Mouse (Mus musculus) CD4-positive, CD25-positive, alpha-beta regulatory T cell, adult 2 months (primary cell): Measurements from ENCODE around the gene Soga3.

ENCODE experiments used
- DNase-seq: peaks from one replicate; pipeline ENCODE4 v3.0.0-alpha.2; 2012; ENCODE audit warnings: low read depth, low spot score

The Soga3 gene

DNA sequence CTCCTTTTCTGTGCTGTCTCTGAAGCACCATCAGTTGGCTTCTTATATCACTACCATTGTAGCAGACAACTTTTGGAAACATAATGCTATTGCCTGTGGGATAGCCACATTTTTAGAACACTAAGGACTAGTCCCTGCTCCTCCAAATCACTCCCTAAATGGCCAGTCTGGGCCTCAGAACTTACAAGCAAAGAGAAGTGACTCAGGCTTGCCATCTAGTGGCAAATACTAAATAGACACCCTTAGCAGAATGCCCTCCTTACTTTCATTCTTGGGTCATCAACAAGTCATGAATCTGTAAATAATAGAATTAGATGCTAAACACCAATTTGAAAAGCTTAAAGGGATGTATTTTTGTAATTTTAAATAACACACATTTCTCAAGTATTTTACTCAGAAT lies 63.1 kb downstream of the Soga3 start:
- peak; percentile 27 for DNase-seq

DNA sequence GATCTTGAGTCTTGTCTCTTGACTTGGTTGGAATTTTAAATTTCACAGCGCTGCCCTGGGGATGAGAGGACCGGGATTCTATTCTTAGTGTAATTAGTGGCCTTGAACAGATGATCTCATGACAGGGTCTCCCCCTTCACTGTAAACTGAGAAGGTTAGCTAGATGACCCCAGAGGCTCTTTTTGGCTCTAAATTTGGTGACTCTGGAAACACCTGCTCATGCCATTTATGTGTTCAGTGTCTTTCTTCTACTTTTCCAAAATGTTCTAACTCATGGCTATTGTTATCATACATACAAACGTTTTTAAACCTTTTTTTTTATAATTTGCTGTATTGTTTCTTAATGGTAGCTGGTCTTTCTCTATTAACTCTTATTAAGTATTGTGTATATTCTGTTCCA lies 65.1 kb downstream of the Soga3 start:
- no peak for DNase-seq

DNA sequence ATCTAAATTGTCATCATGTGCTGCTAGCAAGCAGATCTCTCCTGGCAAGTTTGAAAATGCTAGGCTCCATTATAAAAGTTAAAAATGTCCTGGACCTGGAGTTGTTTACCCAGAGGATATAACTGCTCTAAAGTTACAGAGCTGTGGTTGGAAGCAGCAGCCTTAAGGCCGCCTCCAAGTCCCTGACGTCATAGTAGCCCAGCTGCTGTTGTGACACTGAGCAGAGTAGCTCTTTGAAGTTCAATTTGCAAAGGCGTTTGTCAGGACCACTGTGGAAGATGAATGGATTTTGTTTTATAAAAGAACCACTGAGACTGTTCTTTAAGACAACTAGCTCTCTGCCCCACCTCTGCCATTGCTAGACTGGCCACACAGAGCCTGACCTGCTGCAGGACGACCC lies 67.8 kb downstream of the Soga3 start, which contains the start of gene 9330159F19Rik:
Gene 9330159F19Rik, plus strand, starts transcription at position 154 of the 400 bp plus-strand sequence.
- DNase-seq = no peak

DNA sequence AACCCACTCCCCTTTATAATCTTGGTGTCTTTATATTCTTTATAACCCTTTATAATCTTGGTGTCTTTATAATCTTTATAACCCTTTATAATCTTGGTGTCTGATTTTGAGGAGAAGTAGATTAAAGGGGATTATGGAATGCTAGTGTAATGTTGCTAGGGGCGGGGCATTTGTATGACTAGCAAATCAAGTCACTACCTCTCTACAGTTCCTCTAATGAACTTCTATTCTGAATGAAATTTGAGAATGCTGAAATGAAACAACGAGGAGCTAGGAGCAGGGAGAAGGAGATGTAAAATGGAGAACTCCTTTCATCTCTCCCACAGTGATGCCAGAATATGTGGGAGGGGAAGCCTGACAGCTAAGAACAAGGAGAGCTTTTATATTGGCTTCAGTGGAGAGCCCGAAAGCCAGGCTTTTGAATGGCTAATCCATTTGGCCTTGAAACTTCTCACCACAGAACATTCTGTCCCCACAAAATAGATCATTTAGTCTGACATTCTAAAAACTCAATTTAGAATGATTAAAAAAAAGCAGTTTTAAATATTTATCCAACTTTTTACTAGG lies 70.0 kb downstream of the Soga3 start:
- DNase-seq = no peak

DNA sequence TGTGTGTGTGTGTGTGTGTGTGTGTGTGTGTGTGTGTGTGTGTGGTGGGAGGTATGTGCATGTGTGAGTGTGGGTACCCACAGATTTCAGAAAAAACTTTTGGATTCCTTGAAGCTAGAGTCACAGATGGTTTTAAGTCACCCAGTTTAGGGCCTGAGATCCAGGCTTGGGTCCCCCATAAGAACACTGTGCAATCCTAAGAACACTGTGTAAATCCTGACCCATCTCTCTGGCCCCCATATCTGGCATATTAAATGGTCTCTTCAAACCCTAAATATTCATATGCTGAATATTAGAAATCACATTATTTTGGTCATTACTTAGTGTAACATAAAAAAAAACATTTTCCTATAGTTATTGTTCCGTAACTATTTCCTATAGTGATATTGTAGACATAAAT lies 73.3 kb downstream of the Soga3 start:
- no peak for DNase-seq

DNA sequence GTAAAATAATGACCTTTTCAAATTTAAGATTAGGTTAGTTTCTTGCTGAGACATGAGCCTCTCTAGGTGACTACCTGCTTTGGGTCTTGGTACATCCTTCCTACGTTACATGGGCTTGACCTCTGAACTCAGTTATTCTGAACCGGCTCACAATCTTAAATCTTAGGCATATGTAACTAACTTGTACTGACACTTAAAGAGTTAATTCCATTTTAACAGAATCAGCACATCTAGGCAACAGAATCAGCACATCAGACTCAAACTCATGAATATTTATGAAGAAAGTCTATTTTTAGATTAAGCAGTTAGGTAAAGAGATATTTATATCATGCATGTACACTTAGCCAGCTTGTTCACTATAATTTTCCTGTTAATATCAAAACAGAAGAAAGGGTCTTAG lies 73.8 kb downstream of the Soga3 start:
- DNase-seq = no peak

DNA sequence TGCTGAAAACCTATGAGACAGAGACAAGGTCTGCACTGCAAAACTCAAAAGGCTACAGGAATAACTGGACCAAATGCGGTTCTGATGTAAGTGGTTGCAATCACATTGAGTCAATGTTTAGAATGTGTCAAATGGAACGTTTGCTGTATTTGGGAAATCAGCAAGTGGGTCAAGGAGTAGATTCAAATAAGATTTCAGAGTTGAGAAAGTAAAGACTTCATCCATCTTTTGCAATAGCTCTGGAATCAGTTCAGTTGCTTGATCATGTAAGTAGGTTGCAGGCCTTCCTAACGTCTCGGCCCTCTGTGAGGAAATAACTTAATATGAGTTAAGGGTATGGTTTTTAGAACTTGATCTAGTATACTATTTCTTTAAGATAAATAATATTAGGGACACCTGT lies 81.7 kb downstream of the Soga3 start:
- no peak for DNase-seq

DNA sequence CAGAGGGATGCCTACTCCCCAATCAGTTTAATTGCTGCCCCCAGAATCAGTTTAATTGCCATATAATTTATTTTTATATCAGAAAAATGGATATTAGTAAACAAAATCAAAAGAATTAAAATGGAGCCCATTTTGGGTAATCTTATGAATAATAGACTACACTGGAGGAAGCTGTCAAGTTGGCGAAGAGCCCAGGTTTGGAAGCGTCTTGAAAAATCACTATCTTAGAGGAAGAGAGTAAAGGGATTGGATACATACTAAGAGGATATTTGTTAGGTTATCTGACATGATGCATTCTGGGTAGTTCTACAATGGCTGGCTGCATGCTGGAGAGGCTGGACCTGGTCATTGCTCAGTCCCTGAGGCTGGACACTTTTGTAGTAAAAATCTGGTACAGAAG lies 87.6 kb downstream of the Soga3 start:
- no peak for DNase-seq
